Mouse (Mus musculus) kidney, adult 2 months (tissue): ENCODE data around the gene Trpm1. TPM values are rescaled to one million over a fixed set of nuclear protein-coding genes. Genes with fewer than 3 reads are reported as not detected.

Source experiments
- DNase-seq: peaks from one replicate; pipeline ENCODE4 v3.0.0; 2021
- H3K27ac ChIP-seq: fragments of 200-500 bp; 2 replicates; pipeline ENCODE4 v1.5.1; 2012; ENCODE audit warnings: low read depth, low read length, control low read depth, inconsistent platforms; ENCODE audit not compliant: insufficient read depth
- H3K27me3 ChIP-seq: fragments of 200-500 bp; replicated peaks from 2 replicates; pipeline ENCODE4 v1.6.1; 2012; ENCODE audit warnings: mild to moderate bottlenecking, moderate library complexity, low read length, inconsistent platforms; ENCODE audit not compliant: control insufficient read depth, insufficient read depth
- H3K36me3 ChIP-seq: fragments of 200-500 bp; 2 replicates; pipeline ENCODE4 v1.6.1; 2012; ENCODE audit warnings: mild to moderate bottlenecking, moderate library complexity, low read length, inconsistent platforms; ENCODE audit not compliant: control insufficient read depth, insufficient read depth
- H3K4me1 ChIP-seq: fragments of 200-500 bp; 2 replicates; pipeline ENCODE4 v1.6.1; 2011; ENCODE audit warnings: low read length; ENCODE audit not compliant: control insufficient read depth, insufficient read depth
- H3K4me3 ChIP-seq: fragments of 200-500 bp; 2 replicates; pipeline ENCODE4 v1.5.1; 2011; ENCODE audit warnings: mild to moderate bottlenecking, low read depth, low read length, control low read depth; ENCODE audit not compliant: insufficient read depth
- CTCF ChIP-seq: fragments of 200-500 bp; conservative IDR thresholded peaks from 2 replicates; pipeline ENCODE4 v1.5.1; 2011; ENCODE audit warnings: low read depth, mild to moderate bottlenecking, control low read depth, low read length, moderate library complexity, mixed read lengths; ENCODE audit not compliant: insufficient read depth, insufficient read length
- POLR2A ChIP-seq: fragments of 200-500 bp; IDR thresholded peaks from one replicate; pipeline ENCODE4 v1.6.1; 2011; ENCODE audit warnings: low read depth, low read length, control low read depth
- WGBS: fragments of 180-500 bp; shearing (Covaris S2); methylation state at CpG from one replicate; pipeline ENCODE4 v1.1.7; 2018; 5-methylcytosine and 5-hydroxymethylcytosine counted together
- polyA plus RNA-seq: library from polyadenylated mRNA; depleted of rRNA; stranded (reverse); fragments of >200 nt; gene quantifications from 2 replicates; pipeline ENCODE4 v1.2.3, GENCODE M21; 2012

Gene Trpm1
- polyA plus RNA-seq, 1 experiment = 0.31 TPM

- H3K27me3 ChIP-seq = no peaks in the 10 kb centered on the region
- no peak overlapping the region for H3K27ac ChIP-seq
- TF ChIP-seq POLR2A (no peak), CTCF (no peak)
- WGBS = 86% methylated on average over 5 of the region's 5 CpGs
- no peaks in the 10 kb centered on the region for H3K36me3 ChIP-seq
- 0 out of 2 replicates have a peak, but pooled peaks cover under 1% of the 10 kb centered on the region for H3K4me1 ChIP-seq
- DNase-seq = no peak
- no peak overlapping the region for H3K4me3 ChIP-seq
Measured at GRCm38 (mm10) chr7:64234310-64234820, 80.7 kb downstream of the Trpm1 start.

DNA sequence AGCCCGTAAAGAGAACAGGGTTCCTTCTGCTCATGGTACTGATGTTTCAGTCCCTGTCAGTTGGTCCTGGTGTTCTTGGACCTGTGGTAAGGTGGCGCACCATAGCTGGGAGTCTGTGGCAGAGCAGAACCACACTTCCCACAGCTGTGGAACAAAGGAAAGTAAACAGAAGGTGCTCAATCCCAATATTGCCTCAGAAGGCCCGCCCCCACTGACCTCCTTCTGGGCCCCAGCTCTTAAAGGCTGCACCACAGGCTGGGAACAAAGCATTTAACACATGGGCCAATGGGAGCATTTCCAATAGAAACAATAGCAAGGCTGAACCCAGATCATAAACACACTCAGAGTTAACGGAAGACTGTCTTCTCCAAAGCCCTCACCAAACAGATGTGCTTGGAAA, 82.9 kb downstream of the Trpm1 start:
- WGBS = 82% methylated on average over 4 of the region's 4 CpGs
- TF ChIP-seq POLR2A (no peak), CTCF (no peak)
- Histone ChIP-seq H3K4me3 (no peak overlapping the region), H3K36me3 (no peaks in the 10 kb centered on the region), H3K4me1 (0 out of 2 replicates have a peak, but pooled peaks cover 3% of the 10 kb centered on the region), H3K27ac (no peak overlapping the region), H3K27me3 (no peaks in the 10 kb centered on the region)
- no peak for DNase-seq

DNA sequence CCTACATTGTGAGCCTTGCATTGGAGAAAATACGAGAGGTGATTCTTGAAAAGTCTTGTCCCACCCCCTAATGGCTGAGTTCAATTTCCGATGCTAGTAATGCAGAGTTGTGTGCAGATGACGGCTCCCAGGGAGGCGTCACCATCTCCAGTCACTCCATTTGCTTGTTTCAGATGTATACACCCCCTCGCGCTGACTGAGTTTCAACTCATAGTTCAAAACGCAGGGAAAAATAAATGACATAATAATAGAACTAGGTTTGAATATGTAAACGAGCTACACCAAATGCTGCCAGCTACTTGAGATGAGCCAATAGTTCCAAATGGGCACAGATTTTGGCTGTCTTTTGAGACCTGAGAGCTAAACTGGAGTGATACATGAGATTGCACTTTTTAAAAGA, 84.1 kb downstream of the Trpm1 start:
- Histone ChIP-seq H3K4me3 (no peak overlapping the region), H3K4me1 (0 out of 2 replicates have a peak, but pooled peaks cover 3% of the 10 kb centered on the region), H3K36me3 (no peaks in the 10 kb centered on the region), H3K27me3 (no peaks in the 10 kb centered on the region), H3K27ac (no peak overlapping the region)
- no peak for TF ChIP-seq CTCF
- DNase-seq = no peak
- 93% methylated on average over 8 of the region's 8 CpGs for WGBS

- no peaks in the 10 kb centered on the region for H3K36me3 ChIP-seq
- H3K27me3 ChIP-seq = no peaks in the 10 kb centered on the region
- no peak overlapping the region for H3K4me3 ChIP-seq
- 83% methylated on average over 7 of the region's 7 CpGs for WGBS
- TF ChIP-seq POLR2A (no peak), CTCF (no peak)
- DNase-seq = no peak
- H3K27ac ChIP-seq = no peak overlapping the region
- H3K4me1 ChIP-seq = 0 out of 2 replicates have a peak, but pooled peaks cover 3% of the 10 kb centered on the region
Measured at GRCm38 (mm10) chr7:64238410-64239086, 84.9 kb downstream of the Trpm1 start.

GRCm38 (mm10) chr7:64239138-64239805, 85.6 kb downstream of the Trpm1 start:
- no peaks in the 10 kb centered on the region for H3K27me3 ChIP-seq
- H3K36me3 ChIP-seq = no peaks in the 10 kb centered on the region
- DNase-seq = no peak
- H3K4me3 ChIP-seq = no peak overlapping the region
- no peak for TF ChIP-seq POLR2A
- no peak for TF ChIP-seq CTCF
- 78% methylated on average over 9 of the region's 9 CpGs for WGBS
- 0 out of 2 replicates have a peak, but pooled peaks cover 3% of the 10 kb centered on the region for H3K4me1 ChIP-seq
- H3K27ac ChIP-seq = peak overlapping the region; percentile 33; the same call in 1 of the 2 replicates

DNA sequence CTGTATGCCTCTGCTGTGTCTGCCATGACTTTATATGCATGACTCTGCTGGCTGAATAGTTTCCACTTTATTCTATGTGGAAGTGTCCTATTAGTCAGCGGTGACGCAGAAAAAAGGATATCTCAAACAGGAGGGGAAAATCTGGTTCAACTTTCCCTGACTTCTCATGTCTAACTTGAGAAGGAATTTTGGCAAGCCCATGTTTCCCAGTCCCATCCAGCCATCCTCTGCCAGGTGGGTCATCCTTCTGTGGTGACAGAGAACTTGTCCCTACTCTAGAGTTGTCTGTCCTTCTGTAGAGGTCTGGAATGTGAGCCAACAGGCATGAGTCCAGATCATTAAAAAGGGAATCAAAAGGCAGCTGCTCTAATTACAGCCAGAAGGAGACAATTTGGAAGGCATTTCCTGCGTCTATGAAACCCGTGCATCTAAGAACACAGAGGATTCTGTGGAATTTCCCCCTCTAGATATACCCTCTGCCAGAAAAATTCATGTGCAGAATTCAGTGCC, 86.2 kb downstream of the Trpm1 start:
- Histone ChIP-seq H3K27ac (no peak overlapping the region), H3K27me3 (no peaks in the 10 kb centered on the region), H3K4me3 (no peak overlapping the region), H3K4me1 (0 out of 2 replicates have a peak, but pooled peaks cover 3% of the 10 kb centered on the region), H3K36me3 (no peaks in the 10 kb centered on the region)
- WGBS = 66% methylated on average over 4 of the region's 4 CpGs
- DNase-seq = peak; percentile 57
- no peak for TF ChIP-seq POLR2A
- no peak for TF ChIP-seq CTCF

DNA sequence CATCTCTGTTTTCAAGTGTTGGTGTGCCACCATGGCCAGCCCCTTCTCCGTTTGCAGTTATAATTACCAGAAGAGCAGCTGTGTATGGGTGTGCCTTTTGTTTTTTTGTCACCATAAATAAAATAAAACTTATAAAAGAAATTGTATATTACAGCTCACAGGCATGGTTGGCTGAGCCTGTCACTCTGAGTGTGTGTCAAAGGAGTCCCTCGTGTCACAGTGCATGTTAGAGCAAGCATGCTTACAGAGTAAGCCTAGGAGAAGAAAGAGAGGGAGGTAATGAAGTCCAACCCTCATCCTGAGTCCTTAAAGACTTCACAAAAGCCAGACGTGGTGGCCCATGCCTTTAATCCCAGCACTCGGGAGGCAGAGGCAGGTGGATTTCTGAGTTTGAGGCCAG, 88.8 kb downstream of the Trpm1 start:
- 76% methylated on average over 4 of the region's 4 CpGs for WGBS
- H3K27me3 ChIP-seq = no peaks in the 10 kb centered on the region

More for the DNA sequence above, 88.8 kb downstream of the Trpm1 start:
- no peak for DNase-seq
- Histone ChIP-seq H3K4me1 (0 out of 2 replicates have a peak, but pooled peaks cover 3% of the 10 kb centered on the region), H3K27ac (no peak overlapping the region), H3K4me3 (no peak overlapping the region), H3K36me3 (no peaks in the 10 kb centered on the region)
- no peak for TF ChIP-seq POLR2A
- no peak for TF ChIP-seq CTCF
